10 mouse cellular contexts compared by ENCODE assay signal in the genomic region with DNA sequence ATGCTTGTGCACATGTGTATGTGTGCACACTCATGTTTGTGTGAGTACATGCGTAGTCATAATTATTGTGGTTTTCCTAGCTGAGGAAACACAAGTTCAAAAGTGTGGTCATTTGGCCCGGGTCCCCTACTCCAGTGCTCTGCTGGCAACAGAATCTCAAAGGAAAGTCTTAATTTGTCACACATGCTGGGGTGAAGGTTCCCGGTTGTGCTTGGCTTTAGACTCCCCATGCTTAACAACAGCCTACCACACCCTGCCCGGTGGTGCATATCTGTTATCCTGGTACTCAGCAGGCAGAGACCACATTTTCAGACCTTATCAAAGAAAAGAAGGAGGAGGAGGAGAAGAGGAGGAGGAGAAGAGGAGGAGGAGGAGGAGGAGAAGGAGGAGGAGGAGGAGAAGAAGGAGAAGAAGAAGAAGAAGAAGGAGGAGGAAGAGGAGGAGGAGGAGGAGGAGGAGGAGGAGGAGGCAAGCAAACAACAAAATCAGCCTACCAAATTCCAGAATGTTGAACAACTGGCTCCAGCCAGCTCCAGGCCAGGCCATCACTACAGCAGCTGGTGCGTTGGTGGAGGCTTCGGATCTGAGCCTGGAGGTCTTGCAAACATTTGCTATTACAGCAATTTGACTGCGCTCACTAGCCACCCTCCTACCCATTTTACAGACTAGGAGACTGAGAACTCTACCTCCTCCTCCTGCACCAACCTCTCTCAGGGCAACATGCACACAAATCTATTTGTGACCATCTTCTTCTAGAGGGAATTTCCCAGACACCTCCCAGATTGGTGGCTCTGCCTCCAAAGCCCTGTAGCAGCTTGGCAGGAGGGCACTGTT. TPM values are rescaled to one million over a fixed set of nuclear protein-coding genes. Genes with fewer than 3 reads are reported as not detected.
A peak's percentile ranks its signal among the peaks of the same experiment; 100 is the strongest.
DNase-seq lines count a peak whose midpoint lies in the region; ATAC-seq and TF ChIP-seq lines count a peak whose summit lies in the region.
"Had no signal": no experiment of that assay in that cellular context is flagged by ENCODE, and none has a peak within 500 bp of the region (broad histone marks: within the 10 kb centered on the region; RNA-seq: fewer than 3 reads in every experiment).

No protein-coding gene starts in this region.

- H3K36me3 ChIP-seq in midbrain, embryonic 11.5 days (ENCODE audit: control insufficient read depth, insufficient read depth, low read length) = no peaks in the 10 kb centered on the region
- no peaks in the 10 kb centered on the region for H3K36me3 ChIP-seq in midbrain, postnatal 0 days (ENCODE audit: insufficient read depth, low read length)
- H3K36me3 ChIP-seq in stomach, embryonic 16.5 days (ENCODE audit: control insufficient read depth, insufficient read depth, low read length) = no peaks in the 10 kb centered on the region
- H3K36me3 ChIP-seq: midbrain, embryonic 10.5 days had no signal

- ATAC-seq in midbrain, embryonic 11.5 days (ENCODE audit: low FRiP score) = no peak
- ATAC-seq in midbrain, postnatal 0 days (ENCODE audit: low FRiP score) = no peak
- no peak for ATAC-seq in stomach, embryonic 16.5 days (ENCODE audit: insufficient read depth, low FRiP score)

- H3K9me3 ChIP-seq in midbrain, embryonic 11.5 days (ENCODE audit: control insufficient read depth, low read length) = no peaks in the 10 kb centered on the region
- no peaks in the 10 kb centered on the region for H3K9me3 ChIP-seq in midbrain, postnatal 0 days (ENCODE audit: low read length)
- no peaks in the 10 kb centered on the region for H3K9me3 ChIP-seq in stomach, embryonic 16.5 days (replicated peaks; ENCODE audit: control insufficient read depth, low read length)
- H3K9me3 ChIP-seq: midbrain, embryonic 10.5 days had no signal

- no peak overlapping the region for H3K27ac ChIP-seq in midbrain, embryonic 11.5 days (ENCODE audit: low read depth, low read length)
- H3K27ac ChIP-seq in midbrain, postnatal 0 days (ENCODE audit: low read depth, low read length) = no peak overlapping the region
- peak overlapping the region; percentile 74 for H3K27ac ChIP-seq in stomach, embryonic 16.5 days (ENCODE audit: low read length)
- H3K27ac ChIP-seq: midbrain, embryonic 10.5 days had no signal

- intact Hi-C loops in heart, postnatal 36 days (cut with DNase I) = loop anchor here (2.0 to 5.0 kb wide), 2 partner anchors 25 to 55 kb away; no protein-coding TSS in a partner anchor

- H3K9ac ChIP-seq in midbrain, embryonic 11.5 days (ENCODE audit: low read length) = no peak overlapping the region
- H3K9ac ChIP-seq in midbrain, postnatal 0 days (replicated peaks; ENCODE audit: low read length, poor library complexity, severe bottlenecking) = no peak overlapping the region
- no peak overlapping the region for H3K9ac ChIP-seq in stomach, embryonic 16.5 days (ENCODE audit: low read length)

- no peak for TF ChIP-seq CTCF in midbrain, postnatal 0 days (IDR thresholded peaks at IDR 0.05)

- H3K27me3 ChIP-seq in midbrain, embryonic 11.5 days (ENCODE audit: control insufficient read depth, insufficient read depth, low read length) = no peaks in the 10 kb centered on the region
- H3K27me3 ChIP-seq in midbrain, postnatal 0 days (ENCODE audit: insufficient read depth, low read length) = no peaks in the 10 kb centered on the region
- no peaks in the 10 kb centered on the region for H3K27me3 ChIP-seq in stomach, embryonic 16.5 days (ENCODE audit: control insufficient read depth, insufficient read depth, low read length)

- WGBS in midbrain, embryonic 11.5 days = 70% methylated on average over 7 of the region's 7 CpGs
- WGBS in midbrain, postnatal 0 days = 61% methylated on average over 7 of the region's 7 CpGs
- 50% methylated on average over 7 of the region's 7 CpGs for WGBS in stomach, embryonic 16.5 days

- no peak overlapping the region for H3K4me2 ChIP-seq in midbrain, embryonic 11.5 days
- no peak overlapping the region for H3K4me2 ChIP-seq in midbrain, postnatal 0 days (ENCODE audit: low read depth, low read length, poor library complexity, severe bottlenecking)
- peak overlapping the region; percentile 12; the same call in 1 of the 2 replicates for H3K4me2 ChIP-seq in stomach, embryonic 16.5 days (ENCODE audit: low read depth, low read length)

- no peaks in the 10 kb centered on the region for H3K4me1 ChIP-seq in midbrain, embryonic 11.5 days (ENCODE audit: control insufficient read depth, insufficient read depth, low read length)
- no peaks in the 10 kb centered on the region for H3K4me1 ChIP-seq in midbrain, postnatal 0 days (ENCODE audit: insufficient read depth, low read length)
- H3K4me1 ChIP-seq in stomach, embryonic 16.5 days (ENCODE audit: control insufficient read depth, insufficient read depth, low read length) = peaks cover 20% of the 10 kb centered on the region
- H3K4me1 ChIP-seq: midbrain, embryonic 10.5 days had no signal

- no peak overlapping the region for H3K4me3 ChIP-seq in midbrain, embryonic 11.5 days (ENCODE audit: low read depth, low read length)
- no peak overlapping the region for H3K4me3 ChIP-seq in midbrain, postnatal 0 days (ENCODE audit: low read depth, low read length)
- H3K4me3 ChIP-seq in stomach, embryonic 16.5 days (replicated peaks; ENCODE audit: low read length) = no peak overlapping the region
- H3K4me3 ChIP-seq: midbrain, embryonic 10.5 days had no signal

- DNase-seq in midbrain, embryonic 11.5 days (ENCODE audit: low spot score, missing footprints) = peak; percentile 79
- no peak for DNase-seq in midbrain, postnatal 0 days (ENCODE audit: low spot score)
- DNase-seq in fibroblast of lung, adult 2 months (ENCODE audit: low read depth) = peak; percentile 49
- DNase-seq in heart, postnatal 36 days = peak; percentile 35 to 56
- DNase-seq in adrenal gland, postnatal 14 days = no peak
- DNase-seq in lung, postnatal 36 days = no peak
- DNase-seq: cerebellum, adult 11 months; thymus, postnatal 14 days had no signal

RNA-seq across cellular contexts. Expression of a gene that starts 5.5 kb away (rescaled TPM):
- polyA plus RNA-seq in midbrain, embryonic 11.5 days (2014; fragmentation: Nextera tagmentation; extraction: Ambion mirVana) = not detected in 2 replicates
- not detected in 2 replicates for total RNA-seq in midbrain, postnatal 0 days (2014; rRNA removed)
- not detected in 2 replicates for polyA plus RNA-seq in midbrain, postnatal 0 days (2015; fragmentation: Nextera tagmentation; extraction: Ambion mirVana)
- total RNA-seq in heart, postnatal 36 days (2021) = not detected
- not detected in 2 replicates for polyA plus RNA-seq in stomach, embryonic 16.5 days (2015; fragmentation: Nextera tagmentation; extraction: Ambion mirVana)
- not detected in 2 replicates for total RNA-seq in adrenal gland, postnatal 14 days (2021)
- polyA plus RNA-seq: midbrain, embryonic 10.5 days had no signal

RNA-seq across cellular contexts. Expression of a gene that starts 17.2 kb away (rescaled TPM):
- not detected in 2 replicates for polyA plus RNA-seq in midbrain, embryonic 11.5 days (2014; fragmentation: Nextera tagmentation; extraction: Ambion mirVana)
- total RNA-seq in midbrain, postnatal 0 days (2014; rRNA removed) = not detected in 2 replicates
- not detected in 2 replicates for polyA plus RNA-seq in midbrain, postnatal 0 days (2015; fragmentation: Nextera tagmentation; extraction: Ambion mirVana)
- total RNA-seq in heart, postnatal 36 days (2021) = not detected
- 406 and 529 TPM in 2 replicates for polyA plus RNA-seq in stomach, embryonic 16.5 days (2015; fragmentation: Nextera tagmentation; extraction: Ambion mirVana)
- not detected in 2 replicates for total RNA-seq in adrenal gland, postnatal 14 days (2021)
- polyA plus RNA-seq: midbrain, embryonic 10.5 days had no signal

RNA-seq across cellular contexts. Expression of a gene that starts 21.0 kb away (rescaled TPM):
- 9.6 and 11.2 TPM in 2 replicates for polyA plus RNA-seq in midbrain, embryonic 11.5 days (2014; fragmentation: Nextera tagmentation; extraction: Ambion mirVana)
- total RNA-seq in midbrain, postnatal 0 days (2014; rRNA removed) = 26.1 and 30.5 TPM in 2 replicates
- polyA plus RNA-seq in midbrain, postnatal 0 days (2015; fragmentation: Nextera tagmentation; extraction: Ambion mirVana) = 1.4 and 2.2 TPM in 2 replicates
- total RNA-seq in heart, postnatal 36 days (2021) = 100 to 1,000 TPM; 240 to 255 TPM
- 29.5 and 31.7 TPM in 2 replicates for polyA plus RNA-seq in stomach, embryonic 16.5 days (2015; fragmentation: Nextera tagmentation; extraction: Ambion mirVana)
- 230 and 242 TPM in 2 replicates for total RNA-seq in adrenal gland, postnatal 14 days (2021)

RNA-seq across cellular contexts. Expression of a gene that starts 38.0 kb away (rescaled TPM):
- polyA plus RNA-seq in midbrain, embryonic 11.5 days (2014; fragmentation: Nextera tagmentation; extraction: Ambion mirVana) = not detected in 2 replicates
- total RNA-seq in midbrain, postnatal 0 days (2014; rRNA removed) = not detected in 2 replicates
- polyA plus RNA-seq in midbrain, postnatal 0 days (2015; fragmentation: Nextera tagmentation; extraction: Ambion mirVana) = not detected in 2 replicates
- total RNA-seq in heart, postnatal 36 days (2021) = not detected
- polyA plus RNA-seq in stomach, embryonic 16.5 days (2015; fragmentation: Nextera tagmentation; extraction: Ambion mirVana) = 0.54 and 0.83 TPM in 2 replicates
- total RNA-seq in adrenal gland, postnatal 14 days (2021) = not detected in 2 replicates
- polyA plus RNA-seq: midbrain, embryonic 10.5 days had no signal

Comparison
In these comparisons a context has a peak if more than half of its experiments do, and no peak if none do; other contexts are left out.
1. DNase-seq: peak in midbrain, embryonic 11.5 days (single experiment), fibroblast of lung, adult 2 months (single experiment) and heart, postnatal 36 days (2 of 2); none in midbrain, postnatal 0 days (single experiment), adrenal gland, postnatal 14 days (single experiment) and lung, postnatal 36 days (single experiment).